Mouse (Mus musculus) adipocyte (in vitro differentiated cells): ENCODE data around the gene Negr1.

Experiments used
- DNase-seq: peaks from one replicate; pipeline ENCODE4 v3.0.0-alpha.2; 2016; ENCODE audit warnings: low spot score

The Negr1 gene

GRCm38 (mm10) chr3:157108156-157108555 is 546.6 kb downstream of the Negr1 start:
- DNase-seq, result no peak

GRCm38 (mm10) chr3:157109308-157109707 is 547.7 kb downstream of the Negr1 start:
- DNase-seq, result peak; percentile 12

- no peak for DNase-seq
Measured at GRCm38 (mm10) chr3:157115105-157115760, 553.6 kb downstream of the Negr1 start.

GRCm38 (mm10) chr3:157116024-157116423 is 554.4 kb downstream of the Negr1 start:
- no peak for DNase-seq

GRCm38 (mm10) chr3:157119916-157120315 is 558.3 kb downstream of the Negr1 start:
- no peak for DNase-seq

GRCm38 (mm10) chr3:157146124-157146855 is 584.7 kb downstream of the Negr1 start:
- DNase-seq, result no peak

GRCm38 (mm10) chr3:157154902-157155301 is 593.3 kb downstream of the Negr1 start:
- no peak for DNase-seq

- DNase-seq, result no peak
Measured at GRCm38 (mm10) chr3:157155513-157155912, 593.9 kb downstream of the Negr1 start.

- no peak for DNase-seq
Measured at GRCm38 (mm10) chr3:157164840-157165595, 603.4 kb downstream of the Negr1 start.

- DNase-seq, result no peak
Measured at GRCm38 (mm10) chr3:157181975-157182374, 620.4 kb downstream of the Negr1 start.

GRCm38 (mm10) chr3:157188939-157189725 is 627.5 kb downstream of the Negr1 start:
- DNase-seq, result no peak

- no peak for DNase-seq
Measured at GRCm38 (mm10) chr3:157189834-157190233, 628.2 kb downstream of the Negr1 start.

GRCm38 (mm10) chr3:157190551-157190950 is 629.0 kb downstream of the Negr1 start:
- no peak for DNase-seq

GRCm38 (mm10) chr3:157192021-157192420 is 630.4 kb downstream of the Negr1 start:
- DNase-seq, result no peak

- DNase-seq, result no peak
Measured at GRCm38 (mm10) chr3:157193141-157193540, 631.5 kb downstream of the Negr1 start.

- no peak for DNase-seq
Measured at GRCm38 (mm10) chr3:157198659-157199058, 637.1 kb downstream of the Negr1 start.

GRCm38 (mm10) chr3:157201726-157202125 is 640.1 kb downstream of the Negr1 start:
- DNase-seq, result no peak

- DNase-seq, result no peak
Measured at GRCm38 (mm10) chr3:157203573-157203972, 642.0 kb downstream of the Negr1 start.

- DNase-seq, result no peak
Measured at GRCm38 (mm10) chr3:157206752-157207151, 645.2 kb downstream of the Negr1 start.

GRCm38 (mm10) chr3:157208966-157209365 is 647.4 kb downstream of the Negr1 start:
- DNase-seq, result no peak

GRCm38 (mm10) chr3:157209386-157209785 is 647.8 kb downstream of the Negr1 start:
- no peak for DNase-seq
